Mouse (Mus musculus): ENCODE data around the gene Dner.

GRCm38 (mm10) chr1:84422881-84423280, 273.1 kb downstream of the Dner start:
- no peak for TF ChIP-seq POLR2A (IDR thresholded peaks at IDR 0.05; ENCODE audit: low read depth, low read length)
- no peak for TF ChIP-seq CTCF (IDR thresholded peaks at IDR 0.05; ENCODE audit: extremely low read depth, insufficient read length, insufficient replicate concordance, low read depth, low read length)
